In genomic region chr14:21766398-21766958, GRCm38 (mm10) we compare ENCODE assay signal across 26 mouse cellular contexts. TPM values are rescaled to one million over a fixed set of nuclear protein-coding genes. Genes with fewer than 3 reads are reported as not detected.
DNase-seq lines count a peak whose midpoint lies in the region; ATAC-seq and TF ChIP-seq lines count a peak whose summit lies in the region.
"Had no signal": no experiment of that assay in that cellular context is flagged by ENCODE, and none has a peak within 500 bp of the region (broad histone marks: within the 10 kb centered on the region; RNA-seq: fewer than 3 reads in every experiment).

No protein-coding gene starts in this region.

- no peak for TF ChIP-seq EP300 in stomach, postnatal 0 days (optimal IDR thresholded peaks at IDR 0.05)

- no peaks in the 10 kb centered on the region for H3K27me3 ChIP-seq in testis, adult 2 months (ENCODE audit: control insufficient read depth, insufficient read depth, low read length)
- no peaks in the 10 kb centered on the region for H3K27me3 ChIP-seq in liver, embryonic 16.5 days (ENCODE audit: control insufficient read depth, insufficient read depth, low read depth, low read length)
- no peaks in the 10 kb centered on the region for H3K27me3 ChIP-seq in stomach, postnatal 0 days (ENCODE audit: control insufficient read depth, insufficient read depth, low read length)
- H3K27me3 ChIP-seq: forebrain, embryonic 13.5 days; hindbrain, embryonic 13.5 days; midbrain, embryonic 12.5 days; neural tube, embryonic 12.5 days had no signal

- 52% methylated on average over 6 of the region's 6 CpGs for WGBS in liver, embryonic 16.5 days (ENCODE audit: insufficient replicate concordance)
- WGBS in stomach, postnatal 0 days: 69% methylated on average over 6 of the region's 6 CpGs

- TF ChIP-seq CTCF in testis, adult 2 months (IDR thresholded peaks at IDR 0.05; ENCODE audit: control insufficient read depth, insufficient read depth, insufficient replicate concordance, low read depth, low read length): no peak
- no peak for TF ChIP-seq CTCF in stomach, postnatal 0 days (IDR thresholded peaks at IDR 0.05; ENCODE audit: low read depth)

- ATAC-seq in liver, embryonic 16.5 days (ENCODE audit: low read depth): peak; percentile 63
- ATAC-seq in stomach, postnatal 0 days (ENCODE audit: low FRiP score, low TSS enrichment): peak; percentile 52
- ATAC-seq: CD4-positive, CD25-positive, alpha-beta regulatory T cell, adult 4 months; forebrain, embryonic 13.5 days; inflammation-experienced regulatory T-cells, adult 6 months had no signal

- no peak for TF ChIP-seq POLR2A in testis, adult 2 months (IDR thresholded peaks at IDR 0.05; ENCODE audit: control insufficient read depth, low read depth, low read length)

- peak overlapping the region; percentile 57; the same call in 1 of the 2 replicates for H3K27ac ChIP-seq in testis, adult 2 months (ENCODE audit: control insufficient read depth, insufficient read depth, low read depth, low read length)
- no peak overlapping the region for H3K27ac ChIP-seq in liver, embryonic 16.5 days (ENCODE audit: low read length)
- no peak overlapping the region for H3K27ac ChIP-seq in stomach, postnatal 0 days (replicated peaks)
- H3K27ac ChIP-seq: forebrain, embryonic 13.5 days; hindbrain, embryonic 13.5 days; macrophage; midbrain, embryonic 12.5 days; neural tube, embryonic 12.5 days had no signal

- H3K9ac ChIP-seq in liver, embryonic 16.5 days (ENCODE audit: low read depth, low read length): no peak overlapping the region
- H3K9ac ChIP-seq in stomach, postnatal 0 days (ENCODE audit: low read length): no peak overlapping the region
- H3K9ac ChIP-seq: forebrain, embryonic 13.5 days; hindbrain, embryonic 13.5 days; midbrain, embryonic 12.5 days; neural tube, embryonic 12.5 days had no signal

- H3K4me2 ChIP-seq in liver, embryonic 16.5 days (ENCODE audit: low read depth, low read length): peak overlapping the region; percentile 45
- no peak overlapping the region for H3K4me2 ChIP-seq in stomach, postnatal 0 days (replicated peaks; ENCODE audit: low read depth)
- H3K4me2 ChIP-seq: forebrain, embryonic 13.5 days; hindbrain, embryonic 13.5 days; midbrain, embryonic 12.5 days; neural tube, embryonic 12.5 days had no signal

- H3K9me3 ChIP-seq in liver, embryonic 16.5 days (replicated peaks; ENCODE audit: control insufficient read depth, low read length): no peaks in the 10 kb centered on the region
- no peaks in the 10 kb centered on the region for H3K9me3 ChIP-seq in stomach, postnatal 0 days (ENCODE audit: control insufficient read depth, low read length)
- H3K9me3 ChIP-seq: forebrain, embryonic 13.5 days; hindbrain, embryonic 13.5 days; midbrain, embryonic 12.5 days; neural tube, embryonic 12.5 days had no signal

- DNase-seq in heart, adult 11 months: peak; percentile 70
- DNase-seq in heart, adult 8-10 months (ENCODE audit: low spot score): no peak
- no peak for DNase-seq in testis, postnatal 14 days (ENCODE audit: low spot score)
- no peak for DNase-seq in stomach, postnatal 0 days (ENCODE audit: low spot score)
- no peak for DNase-seq in right cerebral cortex, postnatal 4 days
- no peak for DNase-seq in thymus, postnatal 4 days
- DNase-seq: cerebellum, adult 8-10 months; gastrocnemius, postnatal 25 days; heart, postnatal 10 days; right cerebral cortex, adult 18-20 months; thymus, adult 2 months had no signal

- H3K4me3 ChIP-seq in testis, adult 2 months (ENCODE audit: control insufficient read depth, low read depth, low read length): no peak overlapping the region
- H3K4me3 ChIP-seq in liver, embryonic 16.5 days (ENCODE audit: low read depth, low read length): no peak overlapping the region
- H3K4me3 ChIP-seq in stomach, postnatal 0 days (ENCODE audit: low read depth, low read length): no peak overlapping the region
- H3K4me3 ChIP-seq: erythroblast, embryonic 14.5 days; forebrain, embryonic 13.5 days; hindbrain, embryonic 13.5 days; midbrain, embryonic 12.5 days; neural tube, embryonic 12.5 days had no signal

- H3K4me1 ChIP-seq in testis, adult 2 months (ENCODE audit: control insufficient read depth, insufficient read depth, low read length): peaks cover 2% of the 10 kb centered on the region
- H3K4me1 ChIP-seq in liver, embryonic 16.5 days (ENCODE audit: control insufficient read depth, low read depth, low read length): peaks cover 14% of the 10 kb centered on the region
- no peaks in the 10 kb centered on the region for H3K4me1 ChIP-seq in stomach, postnatal 0 days (replicated peaks; ENCODE audit: control insufficient read depth, insufficient read depth)

- H3K36me3 ChIP-seq in testis, adult 2 months (ENCODE audit: control insufficient read depth, insufficient read depth, low read length): no peaks in the 10 kb centered on the region
- H3K36me3 ChIP-seq in liver, embryonic 16.5 days (ENCODE audit: control insufficient read depth, insufficient read depth): no peaks in the 10 kb centered on the region
- no peaks in the 10 kb centered on the region for H3K36me3 ChIP-seq in stomach, postnatal 0 days (ENCODE audit: control insufficient read depth, insufficient read depth, low read length)
- H3K36me3 ChIP-seq: hindbrain, embryonic 13.5 days; midbrain, embryonic 12.5 days; neural tube, embryonic 12.5 days had no signal

RNA-seq across cellular contexts. Expression of gene Dusp13, which starts 15.5 kb away (rescaled TPM):
- total RNA-seq in heart, adult 8-10 months (2022): 1 to 10 TPM; 1.4 to 3.6 (median 2.5) TPM
- 883 and 961 TPM in 2 replicates for polyA plus RNA-seq in testis, adult 2 months (2012; rRNA removed)
- 0.30 TPM in 1 of 2 replicates, not detected in the other for polyA plus RNA-seq in liver, embryonic 16.5 days (2015; fragmentation: Nextera tagmentation; extraction: Ambion mirVana)
- 1.9 and 2.5 TPM in 2 replicates for polyA plus RNA-seq in stomach, postnatal 0 days (2015; fragmentation: Nextera tagmentation; extraction: Ambion mirVana)
- total RNA-seq: common myeloid progenitor, adult 5-6 weeks; monocyte, adult 5-6 weeks had no signal
- polyA plus RNA-seq: CD4-positive, CD25-positive, alpha-beta regulatory T cell, adult 4 months; embryonic facial prominence, embryonic 11.5 days; erythroblast, embryonic 14.5 days; forebrain, embryonic 13.5 days; hindbrain, embryonic 13.5 days; inflammation-experienced regulatory T-cells, adult 6 months; midbrain, embryonic 12.5 days had no signal

RNA-seq across cellular contexts. Expression of gene Samd8, which starts 16.1 kb away (rescaled TPM):
- 10 to 100 TPM; 29.6 to 38.3 (median 33.6) TPM for total RNA-seq in heart, adult 8-10 months (2022)
- 95.1 and 118 TPM in 2 replicates for polyA plus RNA-seq in testis, adult 2 months (2012; rRNA removed)
- polyA plus RNA-seq in liver, embryonic 16.5 days (2015; fragmentation: Nextera tagmentation; extraction: Ambion mirVana): 3.0 and 3.9 TPM in 2 replicates
- 15.3 and 15.9 TPM in 2 replicates for polyA plus RNA-seq in stomach, postnatal 0 days (2015; fragmentation: Nextera tagmentation; extraction: Ambion mirVana)

RNA-seq across cellular contexts. Expression of gene Dupd1, which starts 52.1 kb away (rescaled TPM):
- under 1 TPM in 2 of 4 experiments, not detected in 2; 0.37 to 0.47 TPM for total RNA-seq in heart, adult 8-10 months (2022)
- polyA plus RNA-seq in testis, adult 2 months (2012; rRNA removed): 6.3 and 7.9 TPM in 2 replicates
- polyA plus RNA-seq in liver, embryonic 16.5 days (2015; fragmentation: Nextera tagmentation; extraction: Ambion mirVana): 0.18 and 0.27 TPM in 2 replicates
- not detected in 2 replicates for polyA plus RNA-seq in stomach, postnatal 0 days (2015; fragmentation: Nextera tagmentation; extraction: Ambion mirVana)
- total RNA-seq: common myeloid progenitor, adult 5-6 weeks; ES-E14; monocyte, adult 5-6 weeks had no signal
- polyA plus RNA-seq: CD4-positive, CD25-positive, alpha-beta regulatory T cell, adult 4 months; forebrain, embryonic 13.5 days; inflammation-experienced regulatory T-cells, adult 6 months; lung, embryonic 16.5 days; macrophage; midbrain, embryonic 12.5 days; neural tube, embryonic 12.5 days had no signal

RNA-seq across cellular contexts. Expression of gene Vdac2, which starts 58.6 kb away (rescaled TPM):
- total RNA-seq in heart, adult 8-10 months (2022): 100 to 1,000 TPM; 468 to 498 (median 480) TPM
- polyA plus RNA-seq in testis, adult 2 months (2012; rRNA removed): 402 and 429 TPM in 2 replicates
- polyA plus RNA-seq in liver, embryonic 16.5 days (2015; fragmentation: Nextera tagmentation; extraction: Ambion mirVana): 98.4 and 113 TPM in 2 replicates
- 276 and 279 TPM in 2 replicates for polyA plus RNA-seq in stomach, postnatal 0 days (2015; fragmentation: Nextera tagmentation; extraction: Ambion mirVana)

Comparison
In these comparisons a context has a peak if more than half of its experiments do, and no peak if none do; other contexts are left out.
1. RNA of gene Dusp13, which starts 15.5 kb away (polyA plus RNA-seq): 883 to 961 TPM in testis, adult 2 months; 1.9 to 2.5 TPM in stomach, postnatal 0 days and 0.30 TPM in liver, embryonic 16.5 days; every median in the first group is over 100 times any median in the second.